Mouse (Mus musculus) forebrain, embryonic 15.5 days (tissue): Measurements from ENCODE around the gene Rangrf. TPM values are rescaled to one million over a fixed set of nuclear protein-coding genes. Genes with fewer than 3 reads are reported as not detected.
A peak's percentile ranks its signal among the peaks of the same experiment; 100 is the strongest.
"Not testable (repeated sequence)": the region's sequence is repeated elsewhere in the genome, so short reads cannot be mapped to it uniquely, and the experiment has no call there.

Experiments
- ATAC-seq: fragments of 200-750 bp; cut with Nextera tagmentation; replicated peaks from 2 replicates; pipeline ENCODE4 v1.8.0; 2017; ENCODE audit warnings: mild to moderate bottlenecking, moderate TSS enrichment, moderate library complexity
- H3K27ac ChIP-seq: fragments of 300-500 bp; sonication (generic); replicated peaks from 2 replicates; pipeline ENCODE4 v1.5.1; 2015; ENCODE audit warnings: mild to moderate bottlenecking, inconsistent platforms
- H3K27me3 ChIP-seq: fragments of 300-500 bp; sonication (generic); 2 replicates; pipeline ENCODE4 v1.6.1; 2015; ENCODE audit warnings: inconsistent platforms
- H3K36me3 ChIP-seq: fragments of 300-500 bp; sonication (generic); 2 replicates; pipeline ENCODE4 v1.6.1; 2015; ENCODE audit warnings: mild to moderate bottlenecking, inconsistent platforms
- H3K4me1 ChIP-seq: fragments of 300-500 bp; sonication (generic); 2 replicates; pipeline ENCODE4 v1.6.1; 2015; ENCODE audit warnings: inconsistent platforms
- H3K4me2 ChIP-seq: fragments of 300-500 bp; sonication (generic); replicated peaks from 2 replicates; pipeline ENCODE4 v1.6.1; 2015; ENCODE audit warnings: mild to moderate bottlenecking, inconsistent platforms
- H3K4me3 ChIP-seq: fragments of 300-500 bp; sonication (generic); 2 replicates; pipeline ENCODE4 v1.5.1; 2015; ENCODE audit warnings: mild to moderate bottlenecking, inconsistent platforms
- H3K9ac ChIP-seq: fragments of 300-500 bp; sonication (generic); replicated peaks from 2 replicates; pipeline ENCODE4 v1.6.1; 2015; ENCODE audit warnings: mild to moderate bottlenecking, inconsistent platforms
- H3K9me3 ChIP-seq: fragments of 300-500 bp; sonication (generic); 2 replicates; pipeline ENCODE4 v1.6.1; 2016; ENCODE audit warnings: inconsistent platforms
- WGBS: fragments of 180-500 bp; shearing (Covaris S2); methylation state at CpG from one replicate; pipeline ENCODE4 v1.1.7; 2015; ENCODE audit warnings: mixed read lengths; 5-methylcytosine and 5-hydroxymethylcytosine counted together
- polyA plus RNA-seq: library from polyadenylated mRNA; unstranded; fragments of >200 nt; fragmentation: Nextera tagmentation; extraction: Ambion mirVana; gene quantifications from 2 replicates; pipeline ENCODE4 v1.2.1, GENCODE M21; 2015

The Rangrf gene
- polyA plus RNA-seq, 1 experiment from 2014 or later: 39.3 TPM

DNA sequence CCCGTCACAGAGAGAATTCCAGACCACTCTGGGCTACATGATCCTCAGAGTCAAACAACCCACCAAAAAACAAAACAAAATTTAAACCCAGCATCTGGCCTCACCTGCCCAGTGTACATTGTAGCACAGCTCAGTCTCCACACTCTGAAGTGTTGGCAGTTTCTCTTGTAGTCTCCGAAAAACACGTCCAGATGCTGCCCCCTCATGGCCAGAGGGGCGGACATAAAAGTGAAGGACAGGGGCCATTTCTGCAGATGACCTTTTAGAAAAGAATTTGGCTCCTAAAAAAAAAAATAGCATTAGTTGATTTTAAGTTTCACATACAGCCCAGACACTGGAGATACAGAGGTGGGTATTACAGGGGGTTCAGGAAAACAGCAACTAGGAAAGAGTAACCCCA lies 28.6 kb upstream of the Rangrf start:
- Histone ChIP-seq H3K4me2 (no peak overlapping the region), H3K4me1 (peaks cover 13% of the 10 kb centered on the region), H3K27me3 (no peaks in the 10 kb centered on the region), H3K36me3 (peaks cover 38% of the 10 kb centered on the region), H3K9ac (no peak overlapping the region), H3K9me3 (no peaks in the 10 kb centered on the region), H3K4me3 (no peak overlapping the region), H3K27ac (no peak overlapping the region)
- 70% methylated on average over 4 of the region's 4 CpGs for WGBS
- no peak for ATAC-seq

- not testable (repeated sequence) for H3K27me3 ChIP-seq, H3K4me3 ChIP-seq, H3K27ac ChIP-seq, H3K4me2 ChIP-seq, ATAC-seq, H3K9me3 ChIP-seq, H3K9ac ChIP-seq
- 94% methylated on average over 4 of the region's 4 CpGs for WGBS
- peaks cover 46% of the 10 kb centered on the region for H3K36me3 ChIP-seq
- H3K4me1 ChIP-seq: peaks cover 10% of the 10 kb centered on the region
These were observed 27.8 kb upstream of the Rangrf start for GRCm38 (mm10) chr11:69002782-69003181.

DNA sequence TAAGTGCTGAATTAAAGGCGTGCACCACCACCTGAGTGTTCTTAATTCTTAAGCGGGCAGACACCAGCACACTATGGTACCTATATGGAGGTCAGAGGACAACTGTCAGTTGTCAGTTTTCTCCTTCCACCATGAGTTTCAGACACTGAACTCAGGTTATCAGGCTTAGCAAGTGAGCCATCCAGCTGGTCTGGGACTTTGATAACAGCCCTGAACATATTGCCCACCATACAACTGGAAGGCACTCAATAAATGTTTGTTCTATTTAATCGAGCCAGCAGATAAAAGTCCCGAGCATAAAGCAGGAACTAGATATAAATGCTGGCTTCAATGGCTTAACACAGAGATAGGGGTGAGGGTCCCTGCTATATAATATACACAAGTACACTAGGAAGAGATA lies 22.1 kb upstream of the Rangrf start:
- WGBS: 93% methylated on average over 4 of the region's 4 CpGs
- Histone ChIP-seq H3K4me1 (no peaks in the 10 kb centered on the region), H3K9me3 (no peaks in the 10 kb centered on the region)

GRCm38 (mm10) chr11:68994377-68994776 lies 19.4 kb upstream of the Rangrf start:
- H3K4me3 ChIP-seq: no peak overlapping the region
- no peak overlapping the region for H3K9ac ChIP-seq
- no peaks in the 10 kb centered on the region for H3K4me1 ChIP-seq
- no peak overlapping the region for H3K27ac ChIP-seq
- peaks cover 85% of the 10 kb centered on the region for H3K36me3 ChIP-seq
- WGBS: 93% methylated on average over 3 of the region's 3 CpGs
- H3K9me3 ChIP-seq: no peaks in the 10 kb centered on the region
- no peaks in the 10 kb centered on the region for H3K27me3 ChIP-seq
- no peak for ATAC-seq
- H3K4me2 ChIP-seq: no peak overlapping the region

More for the DNA sequence above, 22.1 kb upstream of the Rangrf start:
- Histone ChIP-seq H3K27ac (no peak overlapping the region), H3K36me3 (peaks cover 85% of the 10 kb centered on the region), H3K27me3 (no peaks in the 10 kb centered on the region), H3K4me2 (no peak overlapping the region), H3K4me3 (no peak overlapping the region), H3K9ac (no peak overlapping the region)
- no peak for ATAC-seq

GRCm38 (mm10) chr11:68993122-68993521 lies 18.1 kb upstream of the Rangrf start:
- peaks cover 78% of the 10 kb centered on the region for H3K36me3 ChIP-seq
- WGBS: 90% methylated on average over 7 of the region's 7 CpGs

DNA sequence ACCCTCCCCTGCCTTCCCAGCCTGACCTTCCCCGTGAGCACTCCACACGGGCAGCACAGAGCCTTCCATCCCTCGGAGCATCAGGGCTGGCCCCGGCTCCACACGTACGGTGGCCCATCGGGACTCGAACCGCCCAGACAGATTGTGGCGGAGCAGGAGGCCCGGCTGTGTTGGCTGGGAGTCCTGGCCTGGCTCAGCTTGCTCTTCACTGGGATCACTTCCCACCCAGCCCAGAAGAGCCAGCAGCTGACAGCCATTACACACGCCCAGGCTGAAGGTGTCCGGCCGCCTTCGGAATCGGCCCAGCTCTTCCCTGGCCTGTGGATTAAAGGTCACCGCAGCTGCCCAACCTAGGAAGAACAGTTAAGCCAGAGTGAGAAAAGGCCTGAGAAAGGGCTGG lies 13.4 kb upstream of the Rangrf start:
- Histone ChIP-seq H3K4me3 (no peak overlapping the region), H3K27me3 (no peaks in the 10 kb centered on the region), H3K4me1 (no peaks in the 10 kb centered on the region), H3K9me3 (no peaks in the 10 kb centered on the region), H3K4me2 (no peak overlapping the region), H3K9ac (no peak overlapping the region), H3K36me3 (peaks cover 56% of the 10 kb centered on the region), H3K27ac (no peak overlapping the region)
- ATAC-seq: no peak
- 95% methylated on average over 17 of the region's 17 CpGs for WGBS

More at GRCm38 (mm10) chr11:68993122-68993521, 18.1 kb upstream of the Rangrf start:
- Histone ChIP-seq H3K9ac (no peak overlapping the region), H3K9me3 (no peaks in the 10 kb centered on the region), H3K4me2 (no peak overlapping the region), H3K27ac (no peak overlapping the region), H3K4me3 (no peak overlapping the region), H3K4me1 (no peaks in the 10 kb centered on the region), H3K27me3 (no peaks in the 10 kb centered on the region)
- ATAC-seq: no peak

- no peak overlapping the region for H3K4me3 ChIP-seq
- H3K4me2 ChIP-seq: no peak overlapping the region
- no peak for ATAC-seq
- peaks cover 52% of the 10 kb centered on the region for H3K36me3 ChIP-seq
- no peaks in the 10 kb centered on the region for H3K4me1 ChIP-seq
- H3K27ac ChIP-seq: no peak overlapping the region
- H3K9ac ChIP-seq: no peak overlapping the region
- H3K27me3 ChIP-seq: no peaks in the 10 kb centered on the region
- H3K9me3 ChIP-seq: no peaks in the 10 kb centered on the region
- 87% methylated on average over 11 of the region's 11 CpGs for WGBS
These were observed 12.4 kb upstream of the Rangrf start for GRCm38 (mm10) chr11:68987365-68987882.

DNA sequence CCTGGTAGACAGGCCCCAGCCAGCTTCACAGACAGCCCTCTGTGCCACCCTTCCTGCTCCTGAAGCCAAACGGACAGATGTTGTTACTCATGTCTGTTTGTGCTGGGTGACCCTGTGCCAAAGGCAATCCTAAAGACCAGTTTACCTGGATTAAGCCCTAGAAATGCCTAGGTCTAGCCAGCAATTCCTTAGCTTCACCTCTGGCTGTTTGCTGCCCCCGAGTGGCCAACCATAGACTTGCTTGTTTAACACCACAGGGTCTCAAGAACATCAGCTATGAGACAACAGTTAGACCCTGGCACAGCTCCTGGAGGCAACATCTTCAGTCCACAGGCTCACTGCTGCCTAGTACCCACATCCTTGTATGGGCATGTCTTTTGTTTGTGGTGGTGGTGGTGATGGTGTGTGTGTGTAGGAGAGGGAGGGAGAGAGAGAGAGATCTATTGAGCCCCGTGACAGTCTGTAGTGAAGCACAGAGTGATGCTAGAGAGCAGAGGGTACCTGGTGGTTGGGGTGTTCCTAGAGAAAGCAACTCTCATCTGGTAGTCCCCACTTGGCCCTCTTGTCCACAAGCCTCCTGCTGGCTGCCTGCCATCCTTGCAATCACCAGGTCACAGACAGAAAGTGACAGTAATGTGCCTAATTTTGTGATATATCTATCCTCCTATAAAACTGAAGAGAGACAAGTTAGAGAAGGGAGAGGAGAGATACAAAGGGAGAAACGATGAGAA lies 7.8 kb upstream of the Rangrf start:
- no peak overlapping the region for H3K27ac ChIP-seq
- no peaks in the 10 kb centered on the region for H3K4me1 ChIP-seq
- no peak overlapping the region for H3K4me3 ChIP-seq
- WGBS: 27% methylated on average over 4 of the region's 4 CpGs
- no peaks in the 10 kb centered on the region for H3K27me3 ChIP-seq
- H3K4me2 ChIP-seq: no peak overlapping the region
- no peak overlapping the region for H3K9ac ChIP-seq
- no peak for ATAC-seq
- H3K9me3 ChIP-seq: no peaks in the 10 kb centered on the region
- H3K36me3 ChIP-seq: peaks cover 13% of the 10 kb centered on the region

- no peak overlapping the region for H3K27ac ChIP-seq
- no peak overlapping the region for H3K9ac ChIP-seq
- H3K27me3 ChIP-seq: no peaks in the 10 kb centered on the region
- H3K36me3 ChIP-seq: no peaks in the 10 kb centered on the region
- H3K9me3 ChIP-seq: no peaks in the 10 kb centered on the region
- H3K4me2 ChIP-seq: no peak overlapping the region
- H3K4me3 ChIP-seq: no peak overlapping the region
- 76% methylated on average over 3 of the region's 3 CpGs for WGBS
- no peaks in the 10 kb centered on the region for H3K4me1 ChIP-seq
- ATAC-seq: no peak
These were observed 5.9 kb upstream of the Rangrf start for GRCm38 (mm10) chr11:68980919-68981318.

- Histone ChIP-seq H3K4me3 (no peak overlapping the region), H3K4me2 (no peak overlapping the region), H3K9ac (no peak overlapping the region), H3K9me3 (no peaks in the 10 kb centered on the region), H3K27ac (no peak overlapping the region), H3K4me1 (no peaks in the 10 kb centered on the region), H3K36me3 (no peaks in the 10 kb centered on the region), H3K27me3 (no peaks in the 10 kb centered on the region)
- 59% methylated on average over 5 of the region's 5 CpGs for WGBS
- ATAC-seq: no peak
These were observed 4.3 kb upstream of the Rangrf start for GRCm38 (mm10) chr11:68979320-68979733.

GRCm38 (mm10) chr11:68975601-68976000 lies 616 bp upstream of the Rangrf start:
- Histone ChIP-seq H3K9ac (no peak overlapping the region), H3K4me1 (peaks cover 11% of the 10 kb centered on the region), H3K4me2 (no peak overlapping the region), H3K27ac (no peak overlapping the region), H3K36me3 (no peaks in the 10 kb centered on the region), H3K4me3 (no peak overlapping the region), H3K9me3 (no peaks in the 10 kb centered on the region), H3K27me3 (no peaks in the 10 kb centered on the region)
- no peak for ATAC-seq
- 76% methylated on average over 1 of the region's 1 CpGs for WGBS

DNA sequence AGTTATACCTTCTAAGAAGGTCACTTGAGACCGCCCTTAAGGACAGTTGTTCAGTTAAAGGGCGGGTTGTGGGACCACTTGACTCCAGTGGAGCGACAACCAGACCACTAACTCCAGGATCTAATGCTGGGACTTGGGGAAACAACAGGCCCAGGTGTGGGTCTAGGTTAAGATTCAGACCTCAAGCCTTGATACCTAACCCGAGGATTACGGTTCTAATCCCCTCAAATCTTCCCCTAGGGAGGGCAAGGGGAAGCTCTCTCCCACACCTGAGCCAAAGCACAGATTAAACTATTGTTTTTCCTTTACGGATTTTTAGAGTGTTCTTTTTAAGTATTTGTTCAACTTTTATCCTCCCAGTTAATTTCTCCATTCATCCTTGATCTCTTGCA lies 930 bp downstream of the Rangrf start:
- Histone ChIP-seq H3K36me3 (no peaks in the 10 kb centered on the region), H3K9me3 (no peaks in the 10 kb centered on the region), H3K9ac (peak overlapping the region; percentile 35), H3K4me1 (peaks cover 11% of the 10 kb centered on the region), H3K4me2 (peak overlapping the region; percentile 69), H3K4me3 (peak overlapping the region; percentile 46), H3K27me3 (no peaks in the 10 kb centered on the region), H3K27ac (no peak overlapping the region)
- no peak; the same call in 1 of the 2 replicates for ATAC-seq
- WGBS: 22% methylated on average over 6 of the region's 6 CpGs
